Mouse (Mus musculus): Measurements from ENCODE around the gene Lrfn4. TPM values are rescaled to one million over a fixed set of nuclear protein-coding genes. Genes with fewer than 3 reads are reported as not detected.
"Not testable (repeated sequence)": the region's sequence is repeated elsewhere in the genome, so short reads cannot be mapped to it uniquely, and the experiment has no call there.

Lrfn4 gene
- polyA plus RNA-seq, 2 experiments, result 9.5 to 49.0 TPM

GRCm38 (mm10) chr19:4587426-4587825 lies 28.0 kb downstream of the Lrfn4 start:
- Histone ChIP-seq H3K27ac (replicated peaks; ENCODE audit: low read depth, low read length) (no peak overlapping the region), H3K4me3 (replicated peaks; ENCODE audit: low read length) (no peak overlapping the region), H3K27me3 (ENCODE audit: control insufficient read depth, insufficient read depth, low read length) (no peaks in the 10 kb centered on the region), H3K9me3 (ENCODE audit: control insufficient read depth, low read length) (no peaks in the 10 kb centered on the region), H3K9ac (ENCODE audit: low read depth, low read length, severe bottlenecking) (no peak overlapping the region), H3K36me3 (ENCODE audit: control insufficient read depth, insufficient read depth, low read length) (no peaks in the 10 kb centered on the region), H3K4me2 (replicated peaks; ENCODE audit: low read depth, low read length, severe bottlenecking) (no peak overlapping the region), H3K4me1 (ENCODE audit: control insufficient read depth, insufficient read depth, low read length) (no peaks in the 10 kb centered on the region)
- 57% methylated on average over 2 of the region's 2 CpGs for WGBS
- TF ChIP-seq POLR2A (IDR thresholded peaks at IDR 0.05; ENCODE audit: borderline replicate concordance, extremely low read depth, insufficient read depth, insufficient read length), result no peak
- DNase-seq (ENCODE audit: low spot score) (no peak), ATAC-seq (ENCODE audit: low FRiP score, low read depth) (no peak)

- not testable (repeated sequence) for H3K4me1 ChIP-seq (ENCODE audit: control insufficient read depth, insufficient read depth, low read length); H3K9me3 ChIP-seq (ENCODE audit: control insufficient read depth, low read length); H3K9ac ChIP-seq (ENCODE audit: low read depth, low read length, severe bottlenecking); H3K27ac ChIP-seq (replicated peaks; ENCODE audit: low read depth, low read length); H3K36me3 ChIP-seq (ENCODE audit: control insufficient read depth, insufficient read depth, low read length); H3K27me3 ChIP-seq (ENCODE audit: control insufficient read depth, insufficient read depth, low read length); H3K4me3 ChIP-seq (replicated peaks; ENCODE audit: low read length); H3K4me2 ChIP-seq (replicated peaks; ENCODE audit: low read depth, low read length, severe bottlenecking); DNase-seq (ENCODE audit: low spot score); ATAC-seq (ENCODE audit: low FRiP score, low read depth)
These were observed 28.7 kb downstream of the Lrfn4 start for GRCm38 (mm10) chr19:4586783-4587182.

- H3K27me3 ChIP-seq (ENCODE audit: control insufficient read depth, insufficient read depth, low read length), result no peaks in the 10 kb centered on the region
- H3K4me2 ChIP-seq (replicated peaks; ENCODE audit: low read depth, low read length, severe bottlenecking), result no peak overlapping the region
- H3K4me3 ChIP-seq (replicated peaks; ENCODE audit: low read length), result no peak overlapping the region
- H3K4me1 ChIP-seq (ENCODE audit: control insufficient read depth, insufficient read depth, low read length), result no peaks in the 10 kb centered on the region
- 71% methylated on average over 2 of the region's 2 CpGs for WGBS
- no peak overlapping the region for H3K27ac ChIP-seq (replicated peaks; ENCODE audit: low read depth, low read length)
- TF ChIP-seq POLR2A (IDR thresholded peaks at IDR 0.05; ENCODE audit: borderline replicate concordance, extremely low read depth, insufficient read depth, insufficient read length), result no peak
- H3K9ac ChIP-seq (ENCODE audit: low read depth, low read length, severe bottlenecking), result no peak overlapping the region
- H3K9me3 ChIP-seq (ENCODE audit: control insufficient read depth, low read length), result no peaks in the 10 kb centered on the region
- ATAC-seq (ENCODE audit: low FRiP score, low read depth), result no peak
- no peaks in the 10 kb centered on the region for H3K36me3 ChIP-seq (ENCODE audit: control insufficient read depth, insufficient read depth, low read length)
- no peak for DNase-seq (ENCODE audit: low spot score)
These were observed 31.6 kb downstream of the Lrfn4 start for GRCm38 (mm10) chr19:4583856-4584255.

GRCm38 (mm10) chr19:4579296-4579695 lies 36.2 kb downstream of the Lrfn4 start:
- DNase-seq (ENCODE audit: low spot score) (no peak), ATAC-seq (ENCODE audit: low FRiP score, low read depth) (no peak)
- H3K4me3 ChIP-seq (replicated peaks; ENCODE audit: low read length), result no peak overlapping the region
- no peaks in the 10 kb centered on the region for H3K27me3 ChIP-seq (ENCODE audit: control insufficient read depth, insufficient read depth, low read length)
- no peak overlapping the region for H3K4me2 ChIP-seq (replicated peaks; ENCODE audit: low read depth, low read length, severe bottlenecking)
- no peaks in the 10 kb centered on the region for H3K9me3 ChIP-seq (ENCODE audit: control insufficient read depth, low read length)
- no peak overlapping the region for H3K27ac ChIP-seq (replicated peaks; ENCODE audit: low read depth, low read length)
- no peak overlapping the region for H3K9ac ChIP-seq (ENCODE audit: low read depth, low read length, severe bottlenecking)
- TF ChIP-seq POLR2A (IDR thresholded peaks at IDR 0.05; ENCODE audit: borderline replicate concordance, extremely low read depth, insufficient read depth, insufficient read length), result no peak
- 84% methylated on average over 5 of the region's 5 CpGs for WGBS
- H3K4me1 ChIP-seq (ENCODE audit: control insufficient read depth, insufficient read depth, low read length), result no peaks in the 10 kb centered on the region
- no peaks in the 10 kb centered on the region for H3K36me3 ChIP-seq (ENCODE audit: control insufficient read depth, insufficient read depth, low read length)

- H3K36me3 ChIP-seq (ENCODE audit: control insufficient read depth, insufficient read depth, low read length), result no peaks in the 10 kb centered on the region
- no peak overlapping the region for H3K4me3 ChIP-seq (replicated peaks; ENCODE audit: low read length)
- 43% methylated on average over 2 of the region's 2 CpGs for WGBS
- H3K9ac ChIP-seq (ENCODE audit: low read depth, low read length, severe bottlenecking), result no peak overlapping the region
- H3K4me1 ChIP-seq (ENCODE audit: control insufficient read depth, insufficient read depth, low read length), result no peaks in the 10 kb centered on the region
- DNase-seq (ENCODE audit: low spot score) (no peak), ATAC-seq (ENCODE audit: low FRiP score, low read depth) (no peak)
- TF ChIP-seq POLR2A (IDR thresholded peaks at IDR 0.05; ENCODE audit: borderline replicate concordance, extremely low read depth, insufficient read depth, insufficient read length), result no peak
- H3K4me2 ChIP-seq (replicated peaks; ENCODE audit: low read depth, low read length, severe bottlenecking), result no peak overlapping the region
- H3K9me3 ChIP-seq (ENCODE audit: control insufficient read depth, low read length), result no peaks in the 10 kb centered on the region
- H3K27me3 ChIP-seq (ENCODE audit: control insufficient read depth, insufficient read depth, low read length), result no peaks in the 10 kb centered on the region
- H3K27ac ChIP-seq (replicated peaks; ENCODE audit: low read depth, low read length), result no peak overlapping the region
These were observed 36.7 kb downstream of the Lrfn4 start for GRCm38 (mm10) chr19:4578799-4579198.

- no peaks in the 10 kb centered on the region for H3K9me3 ChIP-seq (ENCODE audit: control insufficient read depth, low read length)
- H3K4me1 ChIP-seq (ENCODE audit: control insufficient read depth, insufficient read depth, low read length), result no peaks in the 10 kb centered on the region
- no peak overlapping the region for H3K9ac ChIP-seq (ENCODE audit: low read depth, low read length, severe bottlenecking)
- no peaks in the 10 kb centered on the region for H3K27me3 ChIP-seq (ENCODE audit: control insufficient read depth, insufficient read depth, low read length)
- H3K4me2 ChIP-seq (replicated peaks; ENCODE audit: low read depth, low read length, severe bottlenecking), result no peak overlapping the region
- ATAC-seq (ENCODE audit: low FRiP score, low read depth) (no peak), DNase-seq (ENCODE audit: low spot score) (no peak)
- WGBS, result 84% methylated on average over 1 of the region's 1 CpGs
- no peak overlapping the region for H3K4me3 ChIP-seq (replicated peaks; ENCODE audit: low read length)
- TF ChIP-seq POLR2A (IDR thresholded peaks at IDR 0.05; ENCODE audit: borderline replicate concordance, extremely low read depth, insufficient read depth, insufficient read length), result no peak
- no peaks in the 10 kb centered on the region for H3K36me3 ChIP-seq (ENCODE audit: control insufficient read depth, insufficient read depth, low read length)
- no peak overlapping the region for H3K27ac ChIP-seq (replicated peaks; ENCODE audit: low read depth, low read length)
These were observed 42.2 kb downstream of the Lrfn4 start for GRCm38 (mm10) chr19:4573241-4573640.

All from limb, embryonic 14.5 days (tissue).